Mouse (Mus musculus): ENCODE measurements at regions not wholly inside any gene's neighbourhood (a gene's known extent, or its start where the extent isn't known, plus 50 kb on each side); places are given as distances from the start of the nearest gene placed in this dataset.
"Not testable (repeated sequence)": the region's sequence is repeated elsewhere in the genome, so short reads cannot be mapped to it uniquely, and the experiment has no call there.

- ATAC-seq (replicated peaks; ENCODE audit: poor library complexity), result no peak
Observed at GRCm38 (mm10) chr13:52139140-52139809, 292.8 kb downstream of the Gadd45g start.

GRCm38 (mm10) chr13:52140221-52140620 is 293.7 kb downstream of the Gadd45g start:
- no peak for ATAC-seq (replicated peaks; ENCODE audit: poor library complexity)

GRCm38 (mm10) chr13:52144066-52144465 is 297.6 kb downstream of the Gadd45g start:
- ATAC-seq (replicated peaks; ENCODE audit: poor library complexity), result not testable (repeated sequence)

GRCm38 (mm10) chr13:52145926-52146325 is 299.4 kb downstream of the Gadd45g start:
- ATAC-seq (replicated peaks; ENCODE audit: poor library complexity), result no peak

- ATAC-seq (replicated peaks; ENCODE audit: poor library complexity), result no peak
Observed at GRCm38 (mm10) chr13:52150281-52150680, 303.8 kb downstream of the Gadd45g start.

GRCm38 (mm10) chr13:52151777-52152176 is 305.3 kb downstream of the Gadd45g start:
- ATAC-seq (replicated peaks; ENCODE audit: poor library complexity), result peak; percentile 64

GRCm38 (mm10) chr13:52152221-52152620 is 305.7 kb downstream of the Gadd45g start:
- 0 out of 2 replicates have a peak, but pooled peaks have one; percentile 35 for ATAC-seq (replicated peaks; ENCODE audit: poor library complexity)

GRCm38 (mm10) chr13:52153030-52153429 is 306.6 kb downstream of the Gadd45g start:
- no peak for ATAC-seq (replicated peaks; ENCODE audit: poor library complexity)

GRCm38 (mm10) chr13:52153576-52153975 is 307.1 kb downstream of the Gadd45g start:
- no peak for ATAC-seq (replicated peaks; ENCODE audit: poor library complexity)

- ATAC-seq (replicated peaks; ENCODE audit: poor library complexity), result no peak
Observed at GRCm38 (mm10) chr13:52154111-52154843, 307.8 kb downstream of the Gadd45g start.

GRCm38 (mm10) chr13:52154844-52155587 is 308.5 kb downstream of the Gadd45g start:
- no peak for ATAC-seq (replicated peaks; ENCODE audit: poor library complexity)

- ATAC-seq (replicated peaks; ENCODE audit: poor library complexity), result peak; percentile 35
Observed at GRCm38 (mm10) chr13:52155588-52156086, 309.2 kb downstream of the Gadd45g start.

- ATAC-seq (replicated peaks; ENCODE audit: poor library complexity), result no peak
Observed at GRCm38 (mm10) chr13:52162676-52163075, 316.2 kb downstream of the Gadd45g start.

GRCm38 (mm10) chr13:52165531-52165930 is 319.1 kb downstream of the Gadd45g start:
- ATAC-seq (replicated peaks; ENCODE audit: poor library complexity), result no peak

GRCm38 (mm10) chr13:52167968-52168367 is 321.5 kb downstream of the Gadd45g start:
- ATAC-seq (replicated peaks; ENCODE audit: poor library complexity), result no peak

- no peak for ATAC-seq (replicated peaks; ENCODE audit: poor library complexity)
Observed at GRCm38 (mm10) chr13:52172706-52173346, 326.3 kb downstream of the Gadd45g start.

- ATAC-seq (replicated peaks; ENCODE audit: poor library complexity), result no peak
Observed at GRCm38 (mm10) chr13:52175665-52176064, 329.2 kb downstream of the Gadd45g start.

- no peak for ATAC-seq (replicated peaks; ENCODE audit: poor library complexity)
Observed at GRCm38 (mm10) chr13:52179977-52180376, 333.5 kb downstream of the Gadd45g start.

GRCm38 (mm10) chr13:52183635-52184034 is 337.2 kb downstream of the Gadd45g start:
- ATAC-seq (replicated peaks; ENCODE audit: poor library complexity), result peak; percentile 79

GRCm38 (mm10) chr13:52185574-52185973 is 339.1 kb downstream of the Gadd45g start:
- no peak for ATAC-seq (replicated peaks; ENCODE audit: poor library complexity)
